Mouse (Mus musculus): ENCODE measurements around the gene Camk2b.
"Not testable (repeated sequence)": the region's sequence is repeated elsewhere in the genome, so short reads cannot be mapped to it uniquely, and the experiment has no call there.

Camk2b gene

GRCm38 (mm10) chr11:6015011-6015431 is 51.1 kb downstream of the Camk2b start:
- DNase-seq (ENCODE audit: low spot score) = no peak

DNA sequence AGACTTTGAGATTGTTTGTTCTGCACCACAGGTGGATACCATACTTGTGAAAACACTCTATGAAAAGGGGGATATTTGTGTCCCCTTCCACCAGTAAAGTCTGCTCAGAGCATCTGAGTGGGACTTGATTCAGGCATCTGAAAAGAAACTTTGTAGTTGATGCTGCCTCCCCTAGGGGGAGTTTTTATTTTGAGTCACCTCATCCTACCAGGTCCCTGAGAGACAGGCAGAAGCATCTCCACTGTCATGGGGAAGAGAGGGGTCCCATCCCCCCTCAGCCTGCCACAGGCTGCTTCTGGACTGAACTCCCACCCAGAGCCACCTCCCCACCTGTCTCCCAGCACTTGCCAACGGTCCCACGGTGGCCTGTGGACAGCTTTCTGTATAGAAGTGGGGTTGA is 52.8 kb downstream of the Camk2b start:
- DNase-seq (ENCODE audit: low spot score) = peak; percentile 30

DNA sequence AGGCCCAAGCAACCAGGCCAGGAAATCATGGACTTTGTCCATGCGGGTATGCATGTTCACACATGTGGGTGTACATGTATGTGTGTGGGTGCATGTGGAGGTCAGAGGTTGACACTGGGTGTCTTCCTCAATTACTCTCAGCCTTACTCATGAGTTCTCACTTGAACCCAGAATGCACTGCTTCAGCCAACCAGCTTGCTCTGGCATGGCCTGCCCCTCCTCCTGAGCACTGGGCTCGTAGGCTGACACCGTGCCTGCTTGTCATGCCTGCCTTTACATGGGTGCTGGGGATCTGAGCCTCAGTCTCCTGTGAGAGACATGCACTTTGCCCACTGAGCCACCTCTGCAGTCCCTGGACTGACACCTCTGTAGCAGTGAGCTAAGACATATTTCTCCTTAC is 54.3 kb downstream of the Camk2b start:
- DNase-seq (ENCODE audit: low spot score) = no peak

DNA sequence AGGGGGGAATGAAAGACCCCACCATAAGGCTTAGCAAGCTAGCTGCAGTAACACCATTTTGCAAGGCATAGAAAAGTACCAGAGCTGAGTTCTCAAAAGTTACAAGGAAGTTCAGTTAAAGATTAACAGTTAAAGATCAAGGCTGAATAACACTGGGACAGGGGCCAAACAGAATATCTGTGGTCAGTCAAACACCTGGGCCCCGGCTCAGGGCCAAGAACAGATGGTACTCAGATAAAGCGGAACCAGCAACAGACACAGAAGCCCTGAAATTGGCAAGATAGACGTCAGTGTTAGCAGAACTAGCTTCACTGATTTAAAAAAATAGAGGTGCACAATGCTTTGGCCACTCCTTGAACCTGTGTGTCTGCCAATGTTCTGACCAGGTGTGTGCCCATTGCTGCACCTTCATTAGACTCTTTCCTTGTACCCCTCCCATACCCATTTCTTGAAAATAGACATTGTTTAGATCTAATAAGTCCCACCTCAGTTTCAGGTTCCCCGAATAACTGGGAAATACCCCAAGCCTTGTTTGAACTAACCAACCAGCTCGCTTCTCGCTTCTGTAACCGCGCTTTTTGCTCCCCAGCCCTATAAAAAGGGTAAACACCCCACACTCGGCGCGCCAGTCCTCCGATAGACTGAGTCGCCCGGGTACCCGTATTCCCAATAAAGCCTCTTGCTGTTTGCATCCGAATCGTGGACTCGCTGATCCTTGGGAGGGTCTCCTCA is 55.2 kb downstream of the Camk2b start:
- DNase-seq (ENCODE audit: low spot score) = not testable (repeated sequence)

DNA sequence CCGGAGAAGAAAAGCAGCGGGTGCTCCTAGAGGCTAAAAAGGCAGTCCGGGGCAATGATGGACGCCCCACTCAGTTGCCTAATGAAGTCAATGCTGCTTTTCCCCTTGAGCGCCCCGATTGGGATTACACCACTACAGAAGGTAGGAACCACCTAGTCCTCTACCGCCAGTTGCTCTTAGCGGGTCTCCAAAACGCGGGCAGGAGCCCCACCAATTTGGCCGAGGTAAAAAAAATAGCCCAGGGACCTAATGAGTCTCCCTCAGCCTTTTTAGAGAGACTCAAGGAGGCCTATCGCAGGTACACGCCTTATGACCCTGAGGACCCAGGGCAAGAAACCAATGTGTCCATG is 58.4 kb downstream of the Camk2b start:
- DNase-seq (ENCODE audit: low spot score) = not testable (repeated sequence)

GRCm38 (mm10) chr11:6007010-6007778 is 59.0 kb downstream of the Camk2b start:
- not testable (repeated sequence) for DNase-seq (ENCODE audit: low spot score)

DNA sequence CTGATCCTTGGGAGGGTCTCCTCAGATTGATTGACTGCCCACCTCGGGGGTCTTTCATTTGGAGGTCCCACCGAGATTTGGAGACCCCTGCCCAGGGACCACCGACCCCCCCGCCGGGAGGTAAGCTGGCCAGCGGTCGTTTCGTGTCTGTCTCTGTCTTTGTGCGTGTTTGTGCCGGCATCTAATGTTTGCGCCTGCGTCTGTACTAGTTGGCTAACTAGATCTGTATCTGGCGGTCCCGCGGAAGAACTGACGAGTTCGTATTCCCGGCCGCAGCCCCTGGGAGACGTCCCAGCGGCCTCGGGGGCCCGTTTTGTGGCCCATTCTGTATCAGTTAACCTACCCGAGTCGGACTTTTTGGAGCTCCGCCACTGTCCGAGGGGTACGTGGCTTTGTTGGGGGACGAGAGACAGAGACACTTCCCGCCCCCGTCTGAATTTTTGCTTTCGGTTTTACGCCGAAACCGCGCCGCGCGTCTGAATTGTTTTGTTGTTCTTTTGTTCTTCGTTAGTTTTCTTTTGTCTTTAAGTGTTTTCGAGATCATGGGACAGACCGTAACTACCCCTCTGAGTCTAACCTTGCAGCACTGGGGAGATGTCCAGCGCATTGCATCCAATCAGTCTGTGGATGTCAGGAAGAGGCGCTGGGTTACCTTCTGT is 59.7 kb downstream of the Camk2b start:
- DNase-seq (ENCODE audit: low spot score) = peak; percentile 34

DNA sequence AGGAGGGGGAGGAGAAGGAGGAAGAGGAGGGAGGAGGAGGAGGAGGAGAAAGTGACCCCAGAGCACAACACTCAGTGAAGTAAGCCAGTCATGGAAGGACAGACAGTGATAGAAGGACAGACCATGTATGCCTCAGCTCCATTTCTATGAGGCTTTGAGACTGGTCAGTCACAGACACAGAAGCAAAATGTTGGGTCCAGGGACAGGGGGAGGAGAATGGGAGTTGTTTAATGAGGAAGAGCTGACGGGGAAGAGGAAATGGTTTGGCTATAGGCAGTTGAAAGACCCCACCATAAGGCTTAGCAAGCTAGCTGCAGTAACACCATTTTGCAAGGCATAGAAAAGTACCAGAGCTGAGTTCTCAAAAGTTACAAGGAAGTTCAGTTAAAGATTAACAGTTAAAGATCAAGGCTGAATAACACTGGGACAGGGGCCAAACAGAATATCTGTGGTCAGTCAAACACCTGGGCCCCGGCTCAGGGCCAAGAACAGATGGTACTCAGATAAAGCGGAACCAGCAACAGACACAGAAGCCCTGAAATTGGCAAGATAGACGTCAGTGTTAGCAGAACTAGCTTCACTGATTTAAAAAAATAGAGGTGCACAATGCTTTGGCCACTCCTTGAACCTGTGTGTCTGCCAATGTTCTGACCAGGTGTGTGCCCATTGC is 60.7 kb downstream of the Camk2b start:
- not testable (repeated sequence) for DNase-seq (ENCODE audit: low spot score)

- peak; percentile 16 for DNase-seq (ENCODE audit: low spot score)
Measured at GRCm38 (mm10) chr11:6003046-6003639, 63.0 kb downstream of the Camk2b start.

DNA sequence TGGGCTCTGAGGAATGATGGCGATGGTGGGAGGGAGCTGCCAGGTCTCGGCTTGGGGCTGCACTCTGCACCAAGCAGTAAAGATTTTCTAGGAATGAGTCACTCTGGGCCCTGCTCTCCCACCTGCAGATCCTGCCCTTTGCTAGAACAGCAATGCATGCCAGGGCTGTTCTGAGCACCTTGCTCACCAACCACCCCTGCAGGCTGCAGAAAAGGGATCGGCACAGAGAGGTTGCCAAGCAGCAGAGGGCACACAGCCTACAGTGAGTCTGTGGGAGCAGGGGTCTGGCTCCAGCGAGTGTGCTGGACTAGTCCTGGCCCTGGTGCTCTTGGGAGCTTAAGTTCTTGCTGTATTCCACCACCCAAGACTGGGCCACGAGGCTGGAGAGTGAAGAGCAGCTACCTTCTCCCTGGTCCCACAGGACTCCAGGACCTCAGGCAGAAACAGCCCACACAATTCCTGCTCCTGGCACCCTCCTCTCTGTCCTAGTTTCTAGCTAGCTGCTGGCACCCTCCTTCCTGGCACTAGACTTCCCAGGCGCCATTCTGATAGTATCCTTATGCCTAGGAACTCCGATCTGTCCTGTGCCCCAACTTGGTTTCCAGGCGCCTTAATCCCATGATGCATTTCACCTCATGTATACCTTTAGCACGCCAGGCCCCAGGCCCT is 64.0 kb downstream of the Camk2b start:
- no peak for DNase-seq (ENCODE audit: low spot score)

GRCm38 (mm10) chr11:6000961-6001682 is 65.0 kb downstream of the Camk2b start:
- no peak for DNase-seq (ENCODE audit: low spot score)

- DNase-seq (ENCODE audit: low spot score) = peak; percentile 67
Measured at GRCm38 (mm10) chr11:5999832-6000771, 66.1 kb downstream of the Camk2b start.

DNA sequence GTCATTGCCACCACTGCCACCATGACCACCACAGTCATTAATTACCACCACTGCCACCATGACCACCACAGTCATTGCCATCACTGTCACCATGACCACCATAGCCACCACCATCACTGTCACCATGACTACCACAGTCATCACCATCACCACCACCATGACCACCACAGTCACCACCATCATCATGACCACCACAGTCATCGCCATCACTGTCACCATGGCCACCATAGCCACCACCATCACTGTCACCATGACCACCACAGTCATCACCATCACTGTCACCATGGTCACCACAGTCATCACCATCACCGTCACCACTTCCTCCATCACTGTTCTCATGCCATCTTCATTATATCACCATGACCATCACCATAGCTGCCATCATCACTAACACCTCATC is 67.7 kb downstream of the Camk2b start:
- no peak for DNase-seq (ENCODE audit: low spot score)

- peak; percentile 71 for DNase-seq (ENCODE audit: low spot score)
Measured at GRCm38 (mm10) chr11:5995989-5996388, 70.2 kb downstream of the Camk2b start.

DNA sequence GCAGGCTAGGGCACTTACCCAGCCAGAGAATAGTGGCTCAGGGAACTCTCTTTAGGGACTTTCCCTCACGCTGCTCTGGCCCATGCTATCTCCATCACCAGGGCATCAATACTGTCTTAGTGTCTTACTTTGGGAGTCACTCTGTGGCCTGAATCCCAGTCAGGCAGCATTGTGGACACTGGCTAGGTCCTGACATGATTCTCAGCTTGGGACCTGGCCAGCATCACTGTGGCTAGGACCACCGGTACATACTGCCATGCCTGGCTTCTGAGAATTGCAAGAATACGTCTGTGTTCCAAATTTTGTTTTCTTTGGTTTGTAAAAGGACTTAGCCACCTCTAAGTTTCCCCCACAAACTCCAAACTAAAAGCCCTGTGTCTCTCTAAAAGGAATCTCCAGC is 71.3 kb downstream of the Camk2b start:
- no peak for DNase-seq (ENCODE audit: low spot score)

DNA sequence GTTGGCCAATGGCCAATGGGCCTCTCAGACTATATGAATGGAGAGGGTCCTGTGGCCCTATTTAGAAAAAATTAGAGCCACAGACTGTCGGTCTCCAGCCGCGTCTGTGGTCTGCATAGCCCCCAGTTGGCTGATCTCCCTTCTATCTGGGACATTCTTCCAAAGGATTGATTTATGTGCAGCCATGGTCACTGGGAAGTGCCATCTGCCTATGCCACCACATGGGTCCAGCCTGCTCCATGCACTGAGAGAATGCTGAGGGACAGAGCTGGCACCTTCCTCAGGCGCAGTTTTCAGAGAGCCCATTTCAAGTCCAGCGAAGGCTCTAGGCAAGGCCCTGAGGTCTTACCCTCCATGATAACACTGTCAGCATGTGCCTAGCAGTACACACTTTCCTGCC is 72.0 kb downstream of the Camk2b start:
- no peak for DNase-seq (ENCODE audit: low spot score)

- DNase-seq (ENCODE audit: low spot score) = peak; percentile 45
Measured at GRCm38 (mm10) chr11:5990910-5991309, 75.3 kb downstream of the Camk2b start.

DNA sequence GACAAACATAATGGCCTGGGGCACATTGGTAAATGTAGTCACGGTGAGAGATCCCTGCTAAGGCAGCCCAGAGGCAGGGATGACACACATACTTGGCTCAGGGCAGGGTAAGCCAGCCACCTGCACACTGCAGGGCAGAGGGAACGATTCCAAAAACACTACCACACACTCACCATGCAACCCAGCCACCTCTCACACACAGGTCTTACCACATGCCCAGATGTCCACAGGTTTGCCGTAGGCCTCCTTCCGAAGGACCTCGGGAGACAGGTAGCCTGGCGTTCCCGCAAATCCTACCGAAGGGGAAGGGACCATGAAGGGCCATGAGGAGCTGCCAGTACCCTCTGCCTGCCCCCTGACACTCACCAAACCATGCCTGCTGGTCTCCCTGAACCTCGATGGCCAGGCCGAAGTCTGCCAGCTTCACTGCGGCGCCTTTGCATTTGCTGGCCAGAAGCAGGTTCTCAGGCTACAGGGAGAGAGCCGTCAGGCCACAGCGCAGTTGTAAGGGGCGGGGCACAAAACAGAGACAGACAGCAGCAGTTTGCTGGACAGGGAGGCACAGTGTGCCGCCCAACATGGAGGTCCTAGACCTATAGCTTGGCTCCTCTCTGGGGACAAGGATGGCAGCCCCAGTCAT is 76.1 kb downstream of the Camk2b start:
- DNase-seq (ENCODE audit: low spot score) = no peak

- no peak for DNase-seq (ENCODE audit: low spot score)
Measured at GRCm38 (mm10) chr11:5988126-5988525, 78.0 kb downstream of the Camk2b start.

Measured in T-cell, adult 2 months (primary cell).